Mouse (Mus musculus) small intestine, adult 2 months (tissue): ENCODE results near the gene AI661453.

ENCODE experiments used
- CTCF ChIP-seq: fragments of 200-500 bp; IDR thresholded peaks from 2 replicates; pipeline ENCODE4 v1.5.1; 2012; ENCODE audit warnings: low read depth, mild to moderate bottlenecking, control low read depth, inconsistent platforms, low read length, moderate library complexity, mixed read lengths; ENCODE audit not compliant: insufficient replicate concordance, insufficient read length; ENCODE audit errors: extremely low read depth
- POLR2A ChIP-seq: fragments of 200-500 bp; IDR thresholded peaks from 2 replicates; pipeline ENCODE4 v1.6.1; 2012; ENCODE audit warnings: low read depth, mild to moderate bottlenecking, control low read depth, inconsistent platforms, low read length, moderate library complexity

DNA sequence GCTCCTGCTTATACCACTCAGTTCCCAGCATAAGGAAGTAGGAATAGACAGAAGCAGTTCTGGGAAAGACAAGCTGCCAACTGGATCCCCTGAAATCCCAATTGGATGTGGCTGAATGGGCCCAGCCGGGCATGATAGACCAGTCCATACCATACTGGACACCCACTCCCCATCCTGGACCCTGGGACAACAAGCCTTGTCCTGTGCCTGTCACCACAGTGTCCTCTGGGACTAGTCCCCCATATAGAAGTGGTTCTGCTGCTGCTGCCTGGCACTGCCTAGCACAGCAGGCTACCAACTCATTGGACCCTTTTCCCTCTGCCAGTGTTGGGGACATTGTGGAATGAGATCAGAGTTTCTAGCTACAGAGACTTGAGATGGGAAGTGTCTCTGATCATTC is 69.6 kb downstream of the AI661453 start:
- TF ChIP-seq POLR2A (no peak), CTCF (no peak)
